Mouse (Mus musculus): ENCODE measurements around the gene Muc20.

DNA sequence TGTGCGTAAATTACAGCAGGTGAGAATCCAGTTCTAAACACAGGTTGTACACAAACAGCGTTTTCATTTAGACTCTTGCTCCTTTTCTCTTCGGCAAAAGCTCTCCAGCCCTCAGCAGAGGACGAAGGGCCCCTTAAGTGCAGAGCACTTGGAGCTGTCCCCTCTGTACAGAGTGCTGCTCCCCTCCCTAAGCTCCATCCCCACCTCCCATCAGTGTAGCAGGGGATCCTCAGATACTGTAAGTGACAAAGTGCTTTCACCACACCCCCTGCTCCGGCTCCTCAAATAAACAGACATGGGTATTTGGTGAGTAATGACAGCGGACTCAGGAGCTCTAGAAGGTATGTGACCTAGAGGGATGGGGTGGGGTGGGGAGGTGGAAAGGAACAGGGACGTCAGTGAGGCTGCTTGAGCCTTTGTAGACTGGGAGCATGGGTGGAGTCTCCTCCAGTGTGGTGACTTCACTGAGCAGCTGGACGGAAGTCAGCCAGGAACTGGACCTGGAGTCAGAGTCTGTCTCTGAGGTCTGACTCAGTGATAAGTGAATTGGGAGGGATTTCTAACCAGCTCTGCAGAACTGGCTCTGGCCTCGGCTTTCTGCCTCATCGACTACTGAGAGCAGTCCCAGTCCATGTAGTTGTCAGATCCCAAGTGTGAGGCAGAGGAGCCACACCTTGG is 24.7 kb upstream of the Muc20 start:
- TF ChIP-seq CTCF (IDR thresholded peaks at IDR 0.05; ENCODE audit: low read depth, low read length) (no peak), TAL1 (conservative IDR thresholded peaks at IDR 0.05; ENCODE audit: low read depth, low read length) (no peak)

Measured in G1E (cell line).